Mouse (Mus musculus): ENCODE results near the gene Gsdma3.

DNA sequence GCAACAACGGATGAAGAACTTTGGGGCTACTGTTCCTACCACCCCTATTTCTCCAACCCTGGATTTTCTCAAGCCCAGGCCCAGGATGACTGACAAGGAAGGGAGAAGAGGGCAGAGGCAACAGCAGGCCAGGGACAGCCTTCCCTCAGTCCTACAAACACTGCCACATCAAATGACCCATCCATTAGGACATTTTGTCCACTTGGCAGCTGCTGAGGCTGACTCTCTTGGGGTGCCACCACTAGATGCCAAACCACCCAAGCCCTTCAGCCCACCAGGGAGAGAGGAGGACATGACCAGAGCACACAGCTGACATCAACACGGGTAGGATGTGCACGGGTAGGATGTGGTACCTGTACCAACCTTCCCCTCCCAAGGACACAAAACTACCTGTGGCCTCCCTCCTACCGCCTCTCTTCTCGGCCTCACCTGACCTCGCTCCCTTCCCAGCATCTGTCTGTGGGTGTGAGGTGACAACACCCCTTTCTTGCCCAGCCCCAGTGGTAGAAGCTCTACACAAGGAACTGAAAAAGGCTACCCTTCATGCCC lies 41.5 kb upstream of the Gsdma3 start:
- TF ChIP-seq CTCF (IDR thresholded peaks at IDR 0.05; ENCODE audit: extremely low read depth, insufficient read depth, low read length) (no peak), POLR2A (IDR thresholded peaks at IDR 0.05; ENCODE audit: extremely low read depth, insufficient read depth, low read length) (no peak)

Data from cortical plate, adult 2 months (tissue).